Mouse (Mus musculus) monocyte, adult 2 months (primary cell): ENCODE measurements around the gene Rwdd3.

Experiments used
- DNase-seq, 2 experiments: peaks; one replicate each; pipeline ENCODE4 v3.0.0; 2022; ENCODE audit warnings: low spot score in 2 of 2, low read depth in 1 of 2

The Rwdd3 gene

GRCm38 (mm10) chr3:121160424-121160823 lies 11.1 kb downstream of the Rwdd3 start:
- DNase-seq, result no peak

- no peak for DNase-seq
Observed at GRCm38 (mm10) chr3:121159566-121159965, 11.9 kb downstream of the Rwdd3 start.

- no peak for DNase-seq
Observed at GRCm38 (mm10) chr3:121158901-121159351, 12.6 kb downstream of the Rwdd3 start.

- DNase-seq, result no peak
Observed at GRCm38 (mm10) chr3:121157546-121158330, 13.8 kb downstream of the Rwdd3 start.

GRCm38 (mm10) chr3:121156451-121157186 lies 14.9 kb downstream of the Rwdd3 start:
- no peak for DNase-seq

- DNase-seq, result no peak
Observed at GRCm38 (mm10) chr3:121156043-121156442, 15.5 kb downstream of the Rwdd3 start.

GRCm38 (mm10) chr3:121133937-121134336 lies 37.6 kb downstream of the Rwdd3 start:
- no peak for DNase-seq

GRCm38 (mm10) chr3:121133039-121133438 lies 38.5 kb downstream of the Rwdd3 start:
- DNase-seq, result no peak

- no peak for DNase-seq
Observed at GRCm38 (mm10) chr3:121127171-121127570, 44.3 kb downstream of the Rwdd3 start.

- DNase-seq, result no peak
Observed at GRCm38 (mm10) chr3:121126476-121126875, 45.0 kb downstream of the Rwdd3 start.

- DNase-seq, result no peak
Observed at GRCm38 (mm10) chr3:121121072-121121471, 50.4 kb downstream of the Rwdd3 start.

- no peak for DNase-seq
Observed at GRCm38 (mm10) chr3:121116590-121116989, 54.9 kb downstream of the Rwdd3 start.

GRCm38 (mm10) chr3:121116067-121116466 lies 55.4 kb downstream of the Rwdd3 start:
- DNase-seq, result no peak

- DNase-seq, result no peak
Observed at GRCm38 (mm10) chr3:121111068-121111467, 60.4 kb downstream of the Rwdd3 start.

GRCm38 (mm10) chr3:121110430-121110829 lies 61.1 kb downstream of the Rwdd3 start:
- no peak for DNase-seq

GRCm38 (mm10) chr3:121107481-121107880 lies 64.0 kb downstream of the Rwdd3 start:
- no peak for DNase-seq

GRCm38 (mm10) chr3:121105408-121105708 lies 66.1 kb downstream of the Rwdd3 start:
- DNase-seq, result no peak
